Mouse (Mus musculus) CD4-positive, CD25-positive, alpha-beta regulatory T cell, adult 2 months (primary cell): ENCODE measurements around the gene Ppp1r27.
A peak's percentile ranks its signal among the peaks of the same experiment; 100 is the strongest.
"Not testable (repeated sequence)": the region's sequence is repeated elsewhere in the genome, so short reads cannot be mapped to it uniquely, and the experiment has no call there.

Experiments
- DNase-seq: peaks from one replicate; pipeline ENCODE4 v3.0.0-alpha.2; 2012; ENCODE audit warnings: low read depth, low spot score

Gene Ppp1r27

DNA sequence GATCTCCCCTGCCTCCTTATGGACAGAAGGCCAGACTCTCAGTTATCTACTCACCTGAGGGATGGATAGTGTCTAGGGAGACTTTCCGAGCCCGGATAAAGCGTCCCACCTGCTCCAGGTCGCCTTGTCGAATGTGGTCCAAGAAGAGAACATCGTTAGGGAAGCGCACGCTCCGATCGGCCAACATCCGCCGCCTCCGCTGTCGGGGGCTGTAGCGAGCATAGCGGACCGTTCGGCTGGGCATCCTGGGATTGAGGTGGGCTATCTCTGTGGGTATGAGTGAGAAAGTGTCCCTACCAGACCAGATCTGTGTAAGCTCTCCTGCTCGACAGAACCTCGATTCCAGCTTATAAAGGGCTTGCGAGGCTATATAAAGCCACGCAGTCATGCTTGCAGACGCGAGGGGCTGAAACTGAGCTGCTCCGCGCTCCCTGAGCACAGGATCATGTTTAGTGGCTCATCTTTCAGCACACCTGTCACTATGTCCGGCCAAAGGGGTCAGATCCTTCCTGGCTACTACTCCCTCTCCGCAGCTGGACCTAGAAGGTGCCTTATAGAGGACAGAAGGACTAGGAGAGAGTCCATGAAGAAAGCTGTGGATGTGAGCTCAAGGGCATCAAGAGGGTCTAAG, at the start of gene Ppp1r27:
Gene Ppp1r27 (minus strand): TSS at position 323 of the 631 bp plus-strand sequence.
- DNase-seq = no peak

DNA sequence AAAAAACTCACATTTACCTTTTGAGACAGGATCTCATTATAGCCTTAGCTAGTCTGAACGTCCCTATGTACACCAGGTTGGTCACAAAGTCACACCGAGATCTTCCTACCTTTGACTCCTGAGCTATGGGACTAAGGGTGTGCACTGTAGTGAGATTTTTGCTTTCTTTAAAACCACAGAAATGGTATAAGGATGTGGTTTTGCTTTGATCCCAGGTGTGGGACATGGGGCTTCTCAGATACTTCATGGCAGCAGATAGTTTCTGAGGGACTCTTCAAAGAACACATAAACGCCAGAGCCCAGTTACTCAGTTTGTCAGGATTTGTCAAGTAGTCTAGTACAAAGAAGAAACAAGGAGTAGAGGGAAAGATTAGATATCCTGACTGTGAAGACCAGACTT, 49.8 kb upstream of the Ppp1r27 start:
- DNase-seq = peak; percentile 68

DNA sequence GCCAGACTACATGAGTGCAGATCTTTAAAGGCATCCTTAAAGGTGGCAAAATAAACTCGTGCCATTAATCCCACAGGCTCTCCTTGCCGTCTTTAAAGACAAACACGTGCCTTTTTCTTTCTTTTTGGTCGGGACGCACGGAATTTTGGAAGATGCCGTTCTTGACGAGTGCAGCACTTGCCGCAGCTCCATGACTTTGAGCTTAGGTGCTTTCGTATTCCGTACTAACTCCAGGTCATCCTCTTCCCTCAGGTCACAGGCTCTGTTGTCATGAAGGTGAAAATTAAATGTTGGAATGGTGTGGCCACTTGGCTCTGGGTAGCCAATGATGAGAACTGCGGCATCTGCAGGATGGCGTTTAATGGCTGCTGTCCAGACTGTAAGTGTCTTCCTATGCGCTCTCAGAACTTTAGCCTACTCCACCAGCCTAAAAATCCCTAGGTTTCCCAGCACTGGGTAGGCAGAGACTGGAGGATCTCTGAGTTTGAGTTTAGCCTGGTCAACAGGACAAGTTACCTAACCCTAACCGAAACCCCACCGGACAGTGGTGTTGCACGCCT, 48.1 kb upstream of the Ppp1r27 start:
- DNase-seq = no peak

DNA sequence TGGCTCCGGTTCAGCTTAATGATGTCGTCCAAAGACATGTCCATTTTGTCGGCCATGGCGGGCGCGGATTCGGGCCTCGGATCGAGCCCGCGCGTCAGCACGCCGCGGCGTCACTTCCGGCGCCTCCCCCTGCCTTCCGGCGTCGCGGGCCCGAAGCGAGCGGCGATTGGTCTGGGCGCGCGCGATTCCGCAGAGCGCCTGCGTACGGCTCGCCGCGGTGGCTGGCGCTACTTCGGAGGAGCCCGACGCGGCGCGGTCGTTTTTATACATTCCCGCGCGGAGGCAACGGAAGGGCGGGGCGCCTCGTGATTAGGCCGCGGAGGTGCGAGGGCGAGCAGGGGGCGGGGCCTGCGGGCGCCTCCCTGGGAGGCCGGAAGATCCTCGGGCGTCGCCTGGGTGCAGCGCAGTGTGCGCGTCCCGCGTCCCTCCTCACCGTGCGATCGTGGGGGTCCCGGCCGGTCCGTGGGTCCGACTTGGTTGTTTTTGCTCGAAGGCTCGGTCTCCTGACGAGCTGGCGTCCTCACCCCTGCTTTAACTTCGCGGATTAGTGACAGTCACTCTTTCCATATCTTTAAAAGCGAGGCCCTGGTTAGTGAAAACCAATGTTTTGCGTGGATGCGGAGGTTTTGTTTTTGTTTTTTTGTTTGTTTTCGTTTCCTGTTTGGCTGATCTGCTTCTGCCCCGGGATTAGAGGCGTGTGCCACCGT, 47.5 kb upstream of the Ppp1r27 start, which contains the start of the genes Alyref and Anapc11:
Gene Alyref (minus strand): TSS at position 83 of the 707 bp plus-strand sequence.
Gene Anapc11 (plus strand): TSS at position 139 of the 707 bp plus-strand sequence.
- DNase-seq = peak; percentile 99

DNA sequence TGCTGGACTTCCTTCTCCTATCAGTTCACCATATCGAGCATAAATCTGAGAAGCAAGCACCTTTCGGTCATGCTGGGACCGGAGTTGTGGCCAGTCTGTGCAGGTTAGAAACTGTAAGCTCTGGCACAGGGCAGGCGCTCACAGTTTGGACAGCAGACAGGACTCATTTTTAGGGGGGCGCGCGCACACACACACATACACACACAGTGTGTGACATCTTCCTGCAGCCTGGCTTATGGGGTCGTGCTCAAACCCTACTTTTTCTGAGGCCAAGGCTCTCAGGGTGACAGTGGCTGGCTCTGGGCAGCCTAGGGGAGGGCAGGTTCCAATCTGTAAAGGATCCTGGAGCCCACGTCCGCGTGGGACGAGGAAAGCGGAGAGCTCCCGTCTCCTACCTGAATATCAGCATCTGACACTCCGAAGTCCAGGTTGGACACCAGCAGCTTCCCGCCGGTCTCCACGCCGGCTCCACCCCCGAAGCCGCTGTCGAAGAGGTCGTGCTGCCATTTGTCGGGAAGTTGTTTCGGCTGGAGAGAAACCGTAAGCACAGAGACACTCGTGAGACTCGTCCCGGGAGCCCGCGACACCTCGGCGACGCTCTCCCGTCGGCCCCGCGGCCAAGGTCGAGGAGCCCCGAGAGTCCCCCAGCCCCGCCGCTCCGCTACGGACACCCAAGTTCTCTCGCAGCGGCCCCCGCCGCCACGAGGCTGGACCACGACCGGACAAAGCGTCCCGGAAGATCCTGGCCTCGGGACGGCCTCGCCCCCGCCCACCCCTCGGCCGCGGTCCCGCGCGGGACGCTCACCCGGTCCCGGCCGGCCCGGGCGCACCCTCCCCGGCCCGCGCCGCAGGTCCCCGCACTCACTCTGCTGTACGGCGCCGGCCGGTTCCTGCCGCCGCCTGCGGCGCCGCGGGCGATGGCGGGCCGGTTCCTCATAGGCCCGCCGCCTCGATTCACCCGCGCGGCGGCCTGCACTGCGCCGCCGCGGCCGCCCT, 46.6 kb upstream of the Ppp1r27 start:
- peak; percentile 52 for DNase-seq

DNA sequence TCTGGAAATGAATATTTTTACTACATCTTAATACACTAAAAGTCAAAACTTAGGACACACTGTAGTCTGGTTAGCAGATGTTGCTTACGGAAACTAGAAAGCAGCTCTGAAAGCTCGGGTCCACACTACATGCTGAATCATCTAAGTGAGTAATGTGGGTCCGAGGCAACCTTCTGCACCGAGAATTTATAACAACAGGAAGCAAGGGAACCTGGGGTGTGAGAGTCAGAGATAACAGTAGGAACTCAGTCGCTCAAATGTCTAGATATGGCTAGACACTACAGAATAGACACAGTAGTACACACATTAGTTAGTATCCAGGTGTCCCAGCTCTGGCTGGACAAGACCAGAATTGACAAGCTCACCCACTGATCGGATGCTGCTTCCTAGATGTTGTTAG, 37.6 kb upstream of the Ppp1r27 start:
- DNase-seq = no peak

DNA sequence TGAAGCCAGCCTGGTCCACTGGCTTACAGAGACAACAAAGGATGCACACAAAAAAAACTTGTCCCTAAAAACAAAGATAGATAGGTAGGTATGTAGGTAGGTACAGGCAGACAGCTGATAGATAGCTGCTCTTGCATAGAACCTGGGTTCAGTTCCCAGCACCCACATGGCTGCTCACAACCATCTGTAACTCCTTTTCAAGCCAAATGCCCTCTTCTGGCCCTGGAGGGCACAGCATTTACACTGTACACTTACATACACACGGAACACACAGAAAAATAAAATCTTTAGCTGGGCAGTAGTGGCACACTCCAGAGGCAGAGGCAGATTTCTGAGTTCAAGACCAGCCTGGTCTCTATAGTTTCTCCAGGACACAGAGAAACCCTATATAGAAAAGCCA, 33.0 kb upstream of the Ppp1r27 start:
- DNase-seq = no peak

DNA sequence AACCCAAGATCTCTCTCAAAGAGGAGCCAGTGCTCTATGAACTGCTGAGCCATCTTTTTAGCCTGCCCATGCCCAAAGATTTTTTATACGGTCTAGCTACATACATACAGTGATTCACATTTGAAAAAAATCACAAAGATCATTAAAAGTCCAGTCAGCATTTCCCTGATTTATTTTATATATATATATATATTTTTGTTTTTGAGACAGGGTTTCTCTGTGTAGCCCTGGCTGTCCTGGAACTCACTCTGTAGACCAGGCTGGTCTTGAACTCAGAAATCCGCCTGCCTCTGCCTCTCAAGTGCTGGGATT, 32.0 kb upstream of the Ppp1r27 start:
- DNase-seq = not testable (repeated sequence)

DNA sequence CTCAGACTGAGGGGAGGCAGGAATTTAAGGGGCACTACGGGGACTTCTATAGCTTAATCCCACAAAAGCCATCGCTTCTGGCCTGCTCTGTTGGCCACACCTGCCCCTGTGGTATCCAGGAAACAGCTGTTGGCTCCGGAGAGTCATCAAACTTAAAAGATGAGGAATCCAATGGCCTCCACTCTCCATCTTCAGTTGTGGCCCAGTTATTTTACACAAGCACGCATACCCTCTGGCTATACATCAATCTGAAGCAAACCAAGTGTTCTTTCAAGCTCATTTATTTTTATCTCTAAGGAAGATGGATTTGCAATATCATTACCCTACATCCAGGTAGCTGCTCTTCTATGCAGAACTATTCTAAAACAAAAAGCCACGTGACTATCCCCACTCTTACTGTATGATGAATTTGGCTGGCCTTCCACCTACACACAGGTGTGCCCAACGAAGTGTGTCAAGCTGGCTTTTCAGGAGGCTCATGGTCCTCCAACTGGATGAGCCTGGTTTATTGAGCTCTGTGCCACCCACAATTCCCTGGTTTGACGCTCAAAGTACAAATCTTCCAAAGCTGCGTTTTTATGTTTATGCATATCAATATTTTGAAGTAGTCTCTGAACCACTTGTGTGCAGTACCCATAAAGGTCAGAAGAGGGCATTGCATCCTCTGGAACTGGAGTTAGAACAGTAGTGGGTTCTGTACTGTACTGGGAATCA, 31.5 kb upstream of the Ppp1r27 start:
- DNase-seq = peak; percentile 83

DNA sequence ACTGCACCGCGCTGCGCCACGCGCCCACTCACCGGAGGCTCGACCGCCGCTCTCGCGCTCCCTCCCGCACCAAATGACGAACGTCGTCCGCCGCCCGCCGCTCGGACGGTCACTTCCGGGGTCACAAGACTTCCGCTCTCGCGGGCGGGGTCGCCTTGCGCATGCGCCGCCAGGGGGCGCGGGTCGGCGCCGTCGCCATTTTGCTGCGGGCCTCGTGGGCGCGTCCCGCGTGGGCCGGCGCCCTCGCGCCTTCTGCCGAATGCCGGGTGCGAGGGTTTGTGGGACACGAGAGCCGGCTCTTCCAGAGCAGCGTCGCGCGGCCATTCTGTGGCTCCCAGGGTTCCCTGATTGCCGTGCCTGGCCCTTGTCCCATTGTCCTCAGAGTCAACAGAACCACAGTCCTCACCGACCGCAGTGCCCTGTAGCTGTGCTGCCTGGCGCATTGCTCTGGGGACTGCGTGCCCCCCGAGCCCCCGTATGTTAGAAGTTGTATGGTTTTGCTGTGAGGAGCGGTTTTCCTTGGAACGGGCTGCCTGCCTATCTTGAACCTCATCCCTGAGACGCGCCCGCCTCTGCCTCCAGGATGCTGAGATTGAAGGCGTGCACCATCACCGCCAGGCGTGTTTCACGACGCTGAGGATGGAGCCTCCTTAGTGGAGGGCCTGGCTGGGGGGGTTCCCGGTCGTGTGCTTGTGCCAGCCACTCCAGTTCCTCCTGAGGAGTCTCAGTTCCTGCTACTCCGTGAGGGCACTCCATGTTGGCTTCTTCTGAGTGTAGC, 30.7 kb upstream of the Ppp1r27 start, which contains the start of gene Arhgdia:
Gene Arhgdia (minus strand): TSS at position 135 of the 778 bp plus-strand sequence.
- DNase-seq = peak; percentile 94

DNA sequence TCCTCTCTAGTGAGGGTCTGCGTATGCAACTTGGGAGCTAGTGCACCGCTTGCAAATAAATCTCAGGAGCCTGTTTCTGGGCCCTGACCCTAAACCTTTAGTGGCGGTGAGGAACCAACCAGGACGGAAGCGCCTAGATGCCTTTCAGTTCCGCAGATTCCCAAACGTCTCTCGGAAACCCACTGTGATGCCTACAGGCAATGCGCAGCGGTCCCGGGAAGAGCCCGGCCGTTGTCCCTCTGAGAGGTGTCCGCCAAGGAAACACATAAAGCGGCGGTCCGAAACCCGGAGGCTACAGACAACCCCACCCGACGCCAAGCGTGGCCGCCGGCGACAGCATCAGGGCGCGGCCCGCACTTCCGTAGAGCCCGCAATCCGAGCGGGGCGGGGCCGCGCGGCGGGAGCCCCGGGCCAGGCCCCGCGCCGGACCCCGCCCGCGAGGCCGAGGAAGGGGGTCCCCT, 30.0 kb upstream of the Ppp1r27 start:
- peak; percentile 68 for DNase-seq

DNA sequence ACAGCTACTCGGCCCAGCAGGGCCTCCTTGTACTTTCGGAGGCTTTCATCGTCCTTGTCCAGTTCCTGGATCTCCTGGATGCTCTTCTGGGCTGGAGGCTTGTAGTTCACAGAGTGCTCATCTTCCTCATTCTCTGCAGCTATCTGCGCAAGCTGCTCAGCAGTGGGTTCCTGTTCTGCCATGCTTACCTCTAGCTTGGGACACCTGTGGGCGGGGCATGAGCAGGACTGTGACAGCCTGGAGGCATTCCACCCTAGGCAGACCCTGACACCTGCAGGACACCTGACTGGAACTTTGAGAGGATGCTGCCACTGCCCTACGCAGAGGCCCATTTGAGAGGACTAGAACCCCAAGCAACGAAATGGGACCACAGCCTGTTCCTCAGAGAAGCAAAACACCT, 29.3 kb upstream of the Ppp1r27 start:
- DNase-seq = peak; percentile 44

DNA sequence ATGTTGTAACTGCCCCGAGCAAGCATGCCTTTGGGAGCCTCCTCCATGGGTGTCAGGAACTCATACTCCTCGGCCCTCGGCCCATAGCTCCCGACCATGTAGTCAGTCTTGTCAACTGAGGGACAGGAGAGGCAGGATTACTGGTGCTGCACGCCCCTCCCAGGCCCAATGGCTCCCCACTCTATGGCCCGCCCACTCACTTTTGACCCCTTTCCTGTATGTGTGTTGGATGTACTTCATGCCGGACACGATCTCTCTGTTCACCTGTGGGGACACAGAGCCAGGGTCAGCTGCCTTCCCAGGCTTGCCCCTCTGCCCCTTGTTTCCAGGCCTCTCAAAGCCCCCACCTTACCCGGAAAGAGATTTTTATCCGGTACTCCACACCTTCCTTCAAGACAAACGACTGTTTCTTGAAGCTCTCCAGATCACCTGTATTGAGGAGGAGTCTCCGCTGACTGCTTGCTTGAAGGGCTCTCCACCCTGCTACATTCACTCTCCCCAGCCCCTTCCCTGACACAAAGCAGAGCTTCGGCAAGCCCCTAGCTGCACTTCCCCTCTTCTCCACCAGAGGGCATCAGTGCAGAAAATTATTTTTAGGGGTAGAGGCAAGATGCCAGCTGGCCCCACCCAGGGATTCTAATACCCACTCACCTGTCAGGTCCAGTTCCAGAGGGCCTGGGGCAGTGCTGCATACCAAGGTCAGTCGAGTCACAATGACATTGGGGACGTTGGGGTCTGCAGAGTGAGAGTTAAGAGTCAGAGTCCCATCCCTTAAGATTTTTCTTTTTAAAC, 28.6 kb upstream of the Ppp1r27 start:
- peak; percentile 85 for DNase-seq

DNA sequence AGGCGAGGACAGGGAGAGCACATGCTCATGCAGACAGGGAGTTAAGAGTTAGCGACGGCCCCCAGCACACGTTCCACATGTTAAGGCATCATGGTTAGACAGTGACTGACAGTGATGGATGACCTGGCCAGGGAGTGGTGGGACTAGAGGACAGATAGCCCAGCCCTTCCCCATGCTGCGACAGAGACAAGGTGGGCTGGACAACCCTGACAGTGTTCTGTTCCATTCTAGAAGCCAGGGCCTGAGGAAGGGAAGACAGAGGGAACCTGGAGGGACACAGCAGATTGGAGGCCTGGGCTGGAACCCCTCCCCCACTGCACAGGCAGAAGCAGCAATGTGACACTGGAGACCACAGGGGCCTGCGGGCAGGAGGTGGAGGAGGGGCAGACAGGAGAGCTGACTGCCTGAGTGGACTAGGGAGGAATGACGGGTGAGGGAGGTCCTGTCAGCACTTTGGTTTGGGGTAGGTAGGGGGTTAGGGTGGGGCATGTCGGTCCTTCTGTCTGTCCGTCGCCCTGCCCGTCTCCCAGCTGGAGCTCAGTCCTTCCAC, 27.8 kb upstream of the Ppp1r27 start:
- no peak for DNase-seq

DNA sequence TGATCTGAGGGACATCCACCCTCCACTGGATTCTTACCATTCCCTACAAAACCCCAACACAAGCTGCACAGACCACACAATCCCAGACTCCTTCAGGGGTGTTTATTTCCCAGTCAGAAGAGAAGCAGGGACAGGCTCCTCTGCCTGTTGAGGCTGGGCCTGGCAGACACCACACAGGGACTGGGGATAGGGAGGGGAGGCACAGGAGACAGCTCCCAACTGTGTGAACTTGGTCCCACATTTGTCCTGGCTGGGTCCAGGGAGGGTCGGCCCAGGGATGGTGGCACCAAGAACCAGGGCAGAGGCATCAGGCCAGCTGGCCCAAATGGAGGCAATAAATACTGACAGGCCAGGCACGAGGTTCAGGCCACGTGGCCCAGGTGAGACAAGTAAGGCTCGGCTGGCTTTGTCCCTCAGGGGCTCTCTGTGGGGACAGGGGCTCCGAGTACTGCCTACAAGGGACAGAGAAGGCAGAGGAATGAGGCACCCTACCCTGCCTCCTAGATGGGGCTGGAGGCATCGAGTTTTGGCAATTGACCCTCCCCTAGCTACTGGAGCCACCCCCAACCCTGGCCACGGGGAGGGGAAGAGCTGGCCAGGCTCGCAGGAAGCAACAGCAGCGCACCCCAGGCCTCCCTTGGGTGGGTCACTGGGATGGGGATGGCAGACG, 27.2 kb upstream of the Ppp1r27 start:
- DNase-seq = no peak

DNA sequence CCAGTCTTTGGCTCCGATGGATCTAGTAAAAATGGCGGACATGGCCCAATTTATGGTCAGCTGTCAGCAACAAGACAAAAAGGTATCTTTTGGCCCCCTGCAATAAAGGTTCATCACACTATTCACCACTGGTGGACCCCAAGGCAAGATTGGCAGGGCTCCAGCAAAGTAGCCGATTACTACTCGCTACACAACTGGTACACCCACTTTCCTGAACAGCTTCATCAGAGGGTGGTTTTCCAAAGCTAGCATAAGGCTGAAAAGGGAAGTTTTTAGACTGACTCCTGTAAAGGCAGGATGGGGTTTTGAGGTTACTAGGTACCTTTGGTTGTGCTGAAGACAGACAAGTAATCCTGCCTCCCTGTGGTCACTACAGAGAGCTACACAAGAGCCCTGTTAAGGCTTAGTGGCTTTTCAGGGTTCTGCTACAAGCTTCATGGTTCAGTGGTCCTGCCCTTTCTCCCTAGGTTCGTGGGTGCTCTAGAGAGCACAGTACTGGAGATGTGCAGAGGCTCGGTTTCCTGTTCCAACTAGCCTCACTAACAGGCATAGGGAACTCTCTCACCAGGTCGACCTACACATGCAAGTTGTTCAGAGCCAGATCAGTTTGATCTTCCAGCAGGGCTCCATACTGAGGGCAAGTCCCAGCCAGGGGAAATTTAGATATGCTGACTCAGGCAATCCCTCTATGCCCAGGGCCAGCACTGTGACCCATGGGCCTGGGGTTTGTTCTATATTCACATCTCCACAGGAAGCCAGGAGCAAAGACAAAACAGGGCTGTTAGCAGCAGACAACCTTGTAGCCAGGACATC, 26.5 kb upstream of the Ppp1r27 start:
- peak; percentile 63 for DNase-seq

DNA sequence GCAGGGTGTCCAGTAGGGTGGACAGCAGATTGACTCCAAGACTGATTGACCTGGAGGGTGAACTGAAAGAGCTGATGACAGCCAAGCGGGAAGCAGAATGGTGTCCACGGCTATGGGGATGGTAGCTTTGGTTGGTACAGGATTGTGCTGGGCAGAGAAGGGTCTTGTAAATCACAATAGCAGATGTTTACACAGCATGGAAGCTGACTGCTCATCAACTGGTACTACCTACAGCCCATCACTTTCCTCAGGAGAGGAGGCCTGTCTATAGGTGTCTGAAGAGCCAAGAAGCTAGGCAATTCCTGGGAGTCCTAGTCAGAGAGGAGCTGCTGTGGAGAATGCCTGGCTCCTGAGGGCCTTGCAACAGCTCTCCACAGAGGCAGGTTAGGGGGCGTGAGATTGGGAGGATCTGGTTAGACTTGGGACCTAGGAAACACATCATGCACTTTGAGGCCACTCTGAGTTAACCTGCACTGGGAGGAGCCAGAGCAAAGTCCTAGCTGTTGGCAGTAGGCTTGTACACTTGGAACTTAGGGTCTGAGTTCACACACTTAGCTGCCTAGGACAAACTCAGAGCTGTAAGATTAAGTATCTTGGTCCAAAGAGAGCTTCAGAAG, 25.5 kb upstream of the Ppp1r27 start:
- DNase-seq = no peak
